Mouse (Mus musculus): ENCODE results near the gene Ak7.

GRCm38 (mm10) chr12:105730851-105731460 is 25.2 kb downstream of the Ak7 start:
- TF ChIP-seq CTCF (IDR thresholded peaks at IDR 0.05; ENCODE audit: low read depth) = no peak
- no peak for TF ChIP-seq EP300 (IDR thresholded peaks at IDR 0.05; ENCODE audit: low read depth)

Data from liver, postnatal 0 days (tissue).